Mouse (Mus musculus) embryonic facial prominence, embryonic 11.5 days (tissue): ENCODE data around the gene Rsu1. TPM values are rescaled to one million over a fixed set of nuclear protein-coding genes. Genes with fewer than 3 reads are reported as not detected.

Experiments used
- ATAC-seq: fragments of 200-750 bp; cut with Nextera tagmentation; replicated peaks from 2 replicates; pipeline ENCODE4 v1.8.0; 2017; ENCODE audit warnings: low read depth; ENCODE audit not compliant: insufficient number of reproducible peaks, low FRiP score, low TSS enrichment
- DNase-seq: peaks from one replicate; pipeline ENCODE4 v3.0.0-alpha.2; 2015; ENCODE audit warnings: low spot score
- H3K27ac ChIP-seq: fragments of 300-500 bp; sonication (generic); replicated peaks from 2 replicates; pipeline ENCODE4 v1.5.1; 2014; ENCODE audit warnings: mild to moderate bottlenecking, low read depth, low read length, control low read depth
- H3K27me3 ChIP-seq: fragments of 300-500 bp; sonication (generic); 2 replicates; pipeline ENCODE4 v1.6.1; 2014; ENCODE audit warnings: mild to moderate bottlenecking, low read length, moderate library complexity, mixed read lengths; ENCODE audit not compliant: control insufficient read depth, insufficient read depth
- H3K36me3 ChIP-seq: fragments of 300-500 bp; sonication (generic); replicated peaks from 2 replicates; pipeline ENCODE4 v1.6.1; 2014; ENCODE audit warnings: low read depth, mild to moderate bottlenecking, low read length, moderate library complexity, mixed read lengths; ENCODE audit not compliant: control insufficient read depth, insufficient read depth
- H3K4me1 ChIP-seq: fragments of 300-500 bp; sonication (generic); 2 replicates; pipeline ENCODE4 v1.6.1; 2014; ENCODE audit warnings: low read length, mixed read lengths; ENCODE audit not compliant: control insufficient read depth, insufficient read depth
- H3K4me2 ChIP-seq: fragments of 300-500 bp; sonication (generic); 2 replicates; pipeline ENCODE4 v1.6.1; 2014; ENCODE audit warnings: low read depth, mild to moderate bottlenecking, control low read depth, low read length, moderate library complexity
- H3K4me3 ChIP-seq: fragments of 300-500 bp; sonication (generic); 2 replicates; pipeline ENCODE4 v1.5.1; 2014; ENCODE audit warnings: low read depth, low read length, control low read depth
- H3K9ac ChIP-seq: fragments of 300-500 bp; sonication (generic); replicated peaks from 2 replicates; pipeline ENCODE4 v1.6.1; 2014; ENCODE audit warnings: mild to moderate bottlenecking, control low read depth, low read length
- H3K9me3 ChIP-seq: fragments of 300-500 bp; sonication (generic); replicated peaks from 2 replicates; pipeline ENCODE4 v1.6.1; 2016; ENCODE audit warnings: mild to moderate bottlenecking, low read length, inconsistent platforms, mixed read lengths; ENCODE audit not compliant: control insufficient read depth
- WGBS: fragments of 180-500 bp; shearing (Covaris S2); extraction: QIAGEN DNeasy Blood & Tissue Kit; methylation state at CpG from one replicate; pipeline ENCODE4 v1.1.7; 2014; 5-methylcytosine and 5-hydroxymethylcytosine counted together
- polyA plus RNA-seq: library from polyadenylated mRNA; unstranded; fragments of >200 nt; fragmentation: Nextera tagmentation; extraction: Ambion mirVana; gene quantifications from 2 replicates; pipeline ENCODE4 v1.2.1, GENCODE M21; 2014

Rsu1 gene
- polyA plus RNA-seq, 1 experiment from 2014 or later: 107 TPM

DNA sequence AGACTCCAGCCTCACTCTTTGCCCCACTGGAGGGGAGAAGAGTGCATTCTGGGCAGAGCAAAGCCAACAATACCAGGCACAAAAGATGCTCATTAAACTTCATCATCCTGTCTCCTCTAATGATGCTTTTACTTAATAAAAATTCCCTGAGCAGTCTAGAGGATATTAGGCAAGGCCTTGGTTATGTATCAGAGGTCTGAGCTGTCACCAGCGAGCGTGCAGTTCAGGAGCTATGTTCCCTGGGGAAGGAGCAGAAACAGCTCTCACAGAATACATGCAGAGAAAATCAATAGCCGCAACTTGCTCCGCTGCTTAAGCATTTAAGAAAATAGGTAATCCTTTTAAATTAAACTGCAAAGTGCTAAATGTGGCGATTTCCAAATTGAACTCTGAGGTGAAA, 187.0 kb downstream of the Rsu1 start:
- 67% methylated on average over 5 of the region's 5 CpGs for WGBS

DNA sequence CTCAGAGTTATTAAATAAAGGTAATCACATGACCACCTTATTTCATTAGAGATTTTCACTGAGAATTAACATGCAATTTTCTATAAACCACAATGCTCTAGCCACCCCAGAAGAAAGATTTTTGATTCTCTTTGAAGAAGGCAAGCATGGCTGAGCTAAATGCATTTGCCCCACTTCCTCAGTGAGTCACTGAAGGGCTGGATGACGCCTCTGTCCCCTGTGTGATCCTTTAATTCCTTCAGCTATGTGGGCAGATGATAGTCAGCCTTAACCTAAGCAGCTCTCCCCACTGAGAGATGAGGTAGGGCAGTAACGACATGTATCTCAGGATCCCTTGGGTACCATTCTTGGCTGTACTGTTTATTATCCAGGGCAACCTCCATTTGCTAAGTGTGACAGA, 190.7 kb downstream of the Rsu1 start:
- Histone ChIP-seq H3K27me3 (no peaks in the 10 kb centered on the region), H3K4me2 (no peak overlapping the region), H3K4me1 (no peaks in the 10 kb centered on the region), H3K4me3 (no peak overlapping the region), H3K27ac (no peak overlapping the region), H3K9ac (no peak overlapping the region), H3K9me3 (no peaks in the 10 kb centered on the region), H3K36me3 (no peaks in the 10 kb centered on the region)
- ATAC-seq (no peak), DNase-seq (no peak)
- 66% methylated on average over 2 of the region's 2 CpGs for WGBS

More for the DNA sequence above, 187.0 kb downstream of the Rsu1 start:
- Histone ChIP-seq H3K4me1 (no peaks in the 10 kb centered on the region), H3K4me3 (no peak overlapping the region), H3K27ac (no peak overlapping the region), H3K27me3 (no peaks in the 10 kb centered on the region), H3K9ac (no peak overlapping the region), H3K36me3 (no peaks in the 10 kb centered on the region), H3K9me3 (no peaks in the 10 kb centered on the region), H3K4me2 (no peak overlapping the region)
- DNase-seq: no peak
- ATAC-seq: no peak

DNA sequence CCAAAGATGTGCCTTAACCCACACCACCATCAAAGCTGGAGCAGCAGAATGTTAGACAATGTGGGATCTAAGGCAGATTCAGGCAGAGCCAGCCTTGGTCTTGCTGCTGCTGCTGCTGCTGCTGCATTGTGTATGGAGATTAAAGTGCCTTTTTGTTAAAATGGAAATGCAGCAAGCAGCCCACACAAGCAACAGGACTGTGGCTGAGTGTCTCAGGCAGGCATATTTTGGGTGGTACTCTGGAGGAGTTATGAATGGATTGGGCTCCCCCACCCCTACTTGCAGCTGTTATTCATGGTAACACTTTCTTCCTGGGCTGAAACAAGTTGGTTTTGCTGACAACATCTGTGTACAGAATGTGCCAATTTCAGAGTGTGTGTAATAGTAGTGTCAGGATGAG, 199.0 kb downstream of the Rsu1 start:
- no peak for ATAC-seq
- DNase-seq: no peak
- Histone ChIP-seq H3K27me3 (no peaks in the 10 kb centered on the region), H3K9me3 (no peaks in the 10 kb centered on the region), H3K9ac (no peak overlapping the region), H3K4me3 (no peak overlapping the region), H3K4me2 (no peak overlapping the region), H3K4me1 (no peaks in the 10 kb centered on the region), H3K27ac (no peak overlapping the region), H3K36me3 (no peaks in the 10 kb centered on the region)

DNA sequence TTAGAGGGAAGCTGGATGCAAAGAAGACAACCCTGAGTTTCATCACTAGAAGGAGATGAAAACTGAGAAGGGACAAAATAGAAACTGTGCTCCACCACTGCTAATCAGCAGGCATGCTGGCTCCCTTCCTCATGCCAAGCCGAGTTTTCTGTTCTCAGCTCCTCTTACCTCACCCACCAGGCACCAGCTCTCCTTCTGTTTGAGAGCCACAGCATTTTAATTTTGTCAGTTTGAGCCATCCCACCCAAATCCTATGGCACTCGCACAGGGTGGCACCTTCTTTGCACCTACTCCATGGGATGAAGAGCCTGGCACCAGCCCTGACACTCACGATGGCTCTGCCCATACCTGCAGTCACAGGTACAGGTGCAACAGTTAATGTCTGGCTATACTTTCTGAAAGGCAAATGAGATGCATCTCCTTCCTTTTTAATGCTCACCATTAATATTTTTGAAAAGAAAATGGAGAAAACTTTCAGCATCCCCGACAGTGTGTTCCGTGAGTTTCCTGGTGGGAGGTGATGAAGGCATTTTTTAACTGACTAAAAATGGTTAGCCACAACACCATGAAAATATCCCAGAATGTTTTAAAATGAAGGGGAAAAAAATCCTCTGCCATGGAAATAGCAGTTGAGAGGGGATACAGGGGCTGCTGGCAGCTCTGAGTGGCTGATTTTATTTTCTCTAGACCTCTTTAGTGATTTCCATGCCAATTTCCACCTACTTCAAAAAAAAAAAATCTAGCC, 210.6 kb downstream of the Rsu1 start:
- H3K4me1 ChIP-seq: no peaks in the 10 kb centered on the region
- H3K4me2 ChIP-seq: no peak overlapping the region
- no peak overlapping the region for H3K9ac ChIP-seq
- H3K9me3 ChIP-seq: no peaks in the 10 kb centered on the region
- H3K27ac ChIP-seq: no peak overlapping the region
- H3K36me3 ChIP-seq: no peaks in the 10 kb centered on the region
- DNase-seq (no peak), ATAC-seq (no peak)
- no peak overlapping the region for H3K4me3 ChIP-seq
- no peaks in the 10 kb centered on the region for H3K27me3 ChIP-seq
- 93% methylated on average over 5 of the region's 5 CpGs for WGBS

- WGBS: 83% methylated on average over 6 of the region's 6 CpGs
- no peaks in the 10 kb centered on the region for H3K9me3 ChIP-seq
- no peak overlapping the region for H3K4me2 ChIP-seq
- ATAC-seq (no peak), DNase-seq (no peak)
- no peak overlapping the region for H3K4me3 ChIP-seq
- H3K4me1 ChIP-seq: no peaks in the 10 kb centered on the region
- no peak overlapping the region for H3K9ac ChIP-seq
- no peaks in the 10 kb centered on the region for H3K27me3 ChIP-seq
- no peak overlapping the region for H3K27ac ChIP-seq
- no peaks in the 10 kb centered on the region for H3K36me3 ChIP-seq
Observed at GRCm38 (mm10) chr2:13048649-13049048, 222.6 kb downstream of the Rsu1 start.

- WGBS: 92% methylated on average over 4 of the region's 4 CpGs
- DNase-seq (no peak), ATAC-seq (no peak)
Observed at GRCm38 (mm10) chr2:13044555-13044954, 226.7 kb downstream of the Rsu1 start.

GRCm38 (mm10) chr2:13039785-13040184, 231.4 kb downstream of the Rsu1 start:
- 92% methylated on average over 4 of the region's 4 CpGs for WGBS
- H3K4me1 ChIP-seq: no peaks in the 10 kb centered on the region
- no peaks in the 10 kb centered on the region for H3K9me3 ChIP-seq

More at GRCm38 (mm10) chr2:13044555-13044954, 226.7 kb downstream of the Rsu1 start:
- Histone ChIP-seq H3K9ac (no peak overlapping the region), H3K27ac (no peak overlapping the region), H3K27me3 (no peaks in the 10 kb centered on the region), H3K9me3 (no peaks in the 10 kb centered on the region), H3K4me2 (no peak overlapping the region), H3K4me3 (no peak overlapping the region), H3K36me3 (no peaks in the 10 kb centered on the region), H3K4me1 (no peaks in the 10 kb centered on the region)

GRCm38 (mm10) chr2:13038772-13039171, 232.4 kb downstream of the Rsu1 start:
- ATAC-seq: no peak
- no peaks in the 10 kb centered on the region for H3K36me3 ChIP-seq
- no peak for DNase-seq
- no peaks in the 10 kb centered on the region for H3K4me1 ChIP-seq
- no peak overlapping the region for H3K4me3 ChIP-seq
- no peak overlapping the region for H3K4me2 ChIP-seq
- H3K9me3 ChIP-seq: no peaks in the 10 kb centered on the region
- no peak overlapping the region for H3K9ac ChIP-seq
- 72% methylated on average over 3 of the region's 3 CpGs for WGBS
- H3K27me3 ChIP-seq: no peaks in the 10 kb centered on the region
- H3K27ac ChIP-seq: no peak overlapping the region

More at GRCm38 (mm10) chr2:13039785-13040184, 231.4 kb downstream of the Rsu1 start:
- no peaks in the 10 kb centered on the region for H3K36me3 ChIP-seq
- DNase-seq (no peak), ATAC-seq (no peak)
- H3K4me2 ChIP-seq: no peak overlapping the region
- H3K9ac ChIP-seq: no peak overlapping the region
- no peaks in the 10 kb centered on the region for H3K27me3 ChIP-seq
- H3K27ac ChIP-seq: no peak overlapping the region
- no peak overlapping the region for H3K4me3 ChIP-seq
